In the genomic region with DNA sequence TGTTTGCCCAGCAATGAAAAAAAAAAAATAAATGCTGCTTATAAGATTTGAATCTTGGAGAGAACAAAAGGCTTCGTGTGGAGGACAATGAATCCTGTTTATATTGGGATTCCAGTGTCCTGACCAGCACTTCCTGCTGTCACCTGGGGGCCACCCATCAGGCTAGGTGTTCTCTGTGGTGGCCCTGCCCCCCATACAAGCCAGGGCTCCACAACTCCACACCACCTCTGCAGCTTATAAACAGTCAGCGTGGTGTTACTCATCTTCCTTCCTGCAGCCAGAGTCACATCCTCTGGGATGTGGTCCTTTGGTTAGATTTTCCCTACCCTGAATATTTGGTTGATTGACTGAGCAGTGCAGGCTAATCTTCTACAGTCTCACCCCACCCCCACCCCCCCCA, we compare ENCODE assay signal across 20 mouse cellular contexts. TPM values are rescaled to one million over a fixed set of nuclear protein-coding genes. Genes with fewer than 3 reads are reported as not detected.
DNase-seq lines count a peak whose midpoint lies in the region; ATAC-seq and TF ChIP-seq lines count a peak whose summit lies in the region.
"Had no signal": no experiment of that assay in that cellular context is flagged by ENCODE, and none has a peak within 500 bp of the region (broad histone marks: within the 10 kb centered on the region; RNA-seq: fewer than 3 reads in every experiment).

No protein-coding gene starts in this region.

- no peak for ATAC-seq in forebrain, embryonic 11.5 days (replicated peaks; ENCODE audit: low FRiP score)
- no peak for ATAC-seq in forebrain, embryonic 13.5 days
- ATAC-seq in heart, postnatal 0 days (ENCODE audit: insufficient read depth, low read depth), result peak; percentile 44; the same call in 1 of the 2 replicates
- ATAC-seq: forebrain, postnatal 0 days; hindbrain, embryonic 16.5 days; midbrain, embryonic 16.5 days had no signal

- no peaks in the 10 kb centered on the region for H3K27me3 ChIP-seq in forebrain, embryonic 11.5 days (ENCODE audit: control insufficient read depth, insufficient read depth, low read length)
- no peaks in the 10 kb centered on the region for H3K27me3 ChIP-seq in forebrain, embryonic 13.5 days
- no peaks in the 10 kb centered on the region for H3K27me3 ChIP-seq in heart, postnatal 0 days (ENCODE audit: control insufficient read depth, insufficient read depth, low read length)
- H3K27me3 ChIP-seq in embryonic facial prominence, embryonic 10.5 days (replicated peaks; ENCODE audit: low read depth, poor library complexity, severe bottlenecking), result no peaks in the 10 kb centered on the region
- H3K27me3 ChIP-seq: liver, embryonic 15.5 days; neural tube, embryonic 15.5 days had no signal

- H3K27ac ChIP-seq in forebrain, embryonic 11.5 days (ENCODE audit: low read depth, low read length), result no peak overlapping the region
- H3K27ac ChIP-seq in forebrain, embryonic 13.5 days, result no peak overlapping the region
- peak overlapping the region; percentile 40; the same call in 1 of the 2 replicates for H3K27ac ChIP-seq in heart, postnatal 0 days (ENCODE audit: low read depth)
- H3K27ac ChIP-seq in embryonic facial prominence, embryonic 10.5 days (replicated peaks), result no peak overlapping the region; the same call in 1 of the 2 replicates
- H3K27ac ChIP-seq: liver, embryonic 15.5 days; neural tube, embryonic 15.5 days had no signal

- no peak overlapping the region for H3K9ac ChIP-seq in forebrain, embryonic 11.5 days (ENCODE audit: low read length)
- no peak overlapping the region for H3K9ac ChIP-seq in forebrain, embryonic 13.5 days
- H3K9ac ChIP-seq in heart, postnatal 0 days (replicated peaks; ENCODE audit: low read depth, low read length), result no peak overlapping the region
- H3K9ac ChIP-seq: forebrain, postnatal 0 days; limb, embryonic 13.5 days; liver, embryonic 15.5 days; neural tube, embryonic 15.5 days had no signal

- no peak for TF ChIP-seq EP300 in heart, postnatal 0 days (IDR thresholded peaks at IDR 0.05; ENCODE audit: low read depth)

- peaks cover 4% of the 10 kb centered on the region; the same call in 1 of the 2 replicates for H3K4me1 ChIP-seq in forebrain, embryonic 11.5 days (replicated peaks; ENCODE audit: control insufficient read depth, insufficient read depth, low read length)
- H3K4me1 ChIP-seq in forebrain, embryonic 13.5 days, result peaks cover 17% of the 10 kb centered on the region
- peaks cover 5% of the 10 kb centered on the region; the same call in 1 of the 2 replicates for H3K4me1 ChIP-seq in heart, postnatal 0 days (ENCODE audit: control insufficient read depth, insufficient read depth)
- peaks cover 48% of the 10 kb centered on the region for H3K4me1 ChIP-seq in embryonic facial prominence, embryonic 10.5 days

- no peak overlapping the region for H3K4me2 ChIP-seq in forebrain, embryonic 11.5 days (ENCODE audit: low read depth, low read length, severe bottlenecking)
- H3K4me2 ChIP-seq in forebrain, embryonic 13.5 days, result no peak overlapping the region
- H3K4me2 ChIP-seq in heart, postnatal 0 days (ENCODE audit: low read depth, low read length), result no peak overlapping the region
- H3K4me2 ChIP-seq: limb, embryonic 13.5 days; liver, embryonic 15.5 days; neural tube, embryonic 15.5 days had no signal

- TF ChIP-seq CTCF in heart, postnatal 0 days (IDR thresholded peaks at IDR 0.05; ENCODE audit: low read depth), result no peak

- DNase-seq in forebrain, embryonic 11.5 days (ENCODE audit: low spot score), result peak; percentile 34
- DNase-seq in heart, postnatal 0 days (ENCODE audit: low spot score), result no peak
- no peak for DNase-seq in heart, adult 18-20 months
- DNase-seq in lung, postnatal 10 days, result peak; percentile 16
- DNase-seq in lung, adult 18-20 months, result no peak
- no peak for DNase-seq in embryonic facial prominence, embryonic 10.5 days (ENCODE audit: low spot score)
- DNase-seq in thymus, postnatal 25 days, result no peak
- DNase-seq: adrenal gland, postnatal 25 days; cerebellum, adult 11-12 months; cerebellum, postnatal 14 days; forebrain, postnatal 0 days; kidney, adult 18-20 months; right cerebral cortex, postnatal 14 days had no signal

- 71% methylated on average over 2 of the region's 2 CpGs for WGBS in forebrain, embryonic 11.5 days
- WGBS in forebrain, embryonic 13.5 days, result 63% methylated on average over 2 of the region's 2 CpGs
- WGBS in heart, postnatal 0 days, result 59% methylated on average over 2 of the region's 2 CpGs
- WGBS in embryonic facial prominence, embryonic 10.5 days, result 60% methylated on average over 2 of the region's 2 CpGs

- H3K9me3 ChIP-seq in forebrain, embryonic 11.5 days (ENCODE audit: control insufficient read depth, low read length), result no peaks in the 10 kb centered on the region
- no peaks in the 10 kb centered on the region for H3K9me3 ChIP-seq in forebrain, embryonic 13.5 days (replicated peaks)
- H3K9me3 ChIP-seq in heart, postnatal 0 days (replicated peaks; ENCODE audit: control insufficient read depth, low read length), result no peaks in the 10 kb centered on the region
- no peaks in the 10 kb centered on the region for H3K9me3 ChIP-seq in embryonic facial prominence, embryonic 10.5 days
- H3K9me3 ChIP-seq: G1E; limb, embryonic 13.5 days; liver, embryonic 15.5 days; neural tube, embryonic 15.5 days had no signal

- no peaks in the 10 kb centered on the region for H3K36me3 ChIP-seq in forebrain, embryonic 11.5 days (ENCODE audit: control insufficient read depth, insufficient read depth, low read length)
- H3K36me3 ChIP-seq in forebrain, embryonic 13.5 days (ENCODE audit: poor library complexity, severe bottlenecking), result no peaks in the 10 kb centered on the region
- no peaks in the 10 kb centered on the region for H3K36me3 ChIP-seq in heart, postnatal 0 days (replicated peaks; ENCODE audit: control insufficient read depth, insufficient read depth, low read length)
- H3K36me3 ChIP-seq in embryonic facial prominence, embryonic 10.5 days (replicated peaks), result no peaks in the 10 kb centered on the region
- H3K36me3 ChIP-seq: G1E; limb, embryonic 13.5 days; liver, embryonic 15.5 days; neural tube, embryonic 15.5 days had no signal

- no peak overlapping the region for H3K4me3 ChIP-seq in forebrain, embryonic 11.5 days (ENCODE audit: low read depth, low read length)
- no peak overlapping the region for H3K4me3 ChIP-seq in forebrain, embryonic 13.5 days
- H3K4me3 ChIP-seq in heart, postnatal 0 days (ENCODE audit: low read depth, low read length), result no peak overlapping the region
- no peak overlapping the region for H3K4me3 ChIP-seq in embryonic facial prominence, embryonic 10.5 days
- H3K4me3 ChIP-seq: limb, embryonic 13.5 days; liver, embryonic 15.5 days; neural tube, embryonic 15.5 days had no signal

RNA-seq across cellular contexts. Expression of a gene that starts 25.5 kb away (rescaled TPM):
- polyA plus RNA-seq in forebrain, embryonic 11.5 days (2014; fragmentation: Nextera tagmentation; extraction: Ambion mirVana), result 13.2 TPM in 2 replicates
- 12.7 and 16.9 TPM in 2 replicates for polyA plus RNA-seq in forebrain, embryonic 13.5 days (2015; fragmentation: Nextera tagmentation; extraction: Ambion mirVana)
- 3.6 and 3.8 TPM in 2 replicates for total RNA-seq in heart, postnatal 0 days (2014; rRNA removed; ENCODE audit: low replicate concordance)
- polyA plus RNA-seq in heart, postnatal 0 days (2015; fragmentation: Nextera tagmentation; extraction: Ambion mirVana), result 4.7 and 5.7 TPM in 2 replicates
- 1 to 10 TPM; 4.4 to 4.9 TPM for total RNA-seq in heart, adult 18-20 months (2021)
- polyA plus RNA-seq in embryonic facial prominence, embryonic 10.5 days (2016; fragmentation: Nextera tagmentation; extraction: Ambion mirVana), result 12.7 and 15.3 TPM in 2 replicates
- polyA plus RNA-seq: G1E had no signal

Comparison
In these comparisons a context has a peak if more than half of its experiments do, and no peak if none do; other contexts are left out.
1. DNase-seq: peak in forebrain, embryonic 11.5 days (single experiment) and lung, postnatal 10 days (single experiment); none in heart, postnatal 0 days (single experiment), heart, adult 18-20 months (0 of 2), lung, adult 18-20 months (0 of 2), embryonic facial prominence, embryonic 10.5 days (single experiment) and thymus, postnatal 25 days (single experiment).